Mouse (Mus musculus) intestine, embryonic 14.5 days (tissue): Measurements from ENCODE around the gene Mex3a. TPM values are rescaled to one million over a fixed set of nuclear protein-coding genes. Genes with fewer than 3 reads are reported as not detected.

Experiments used
- ATAC-seq: fragments of 200-750 bp; cut with Nextera tagmentation; replicated peaks from 2 replicates; pipeline ENCODE4 v1.8.0; 2017; ENCODE audit warnings: low read depth, moderate number of reproducible peaks, moderate TSS enrichment, moderate library complexity; ENCODE audit not compliant: low FRiP score, low TSS enrichment
- DNase-seq: peaks from one replicate; pipeline ENCODE4 v3.0.0-alpha.2; 2018; ENCODE audit warnings: low spot score
- H3K27ac ChIP-seq: fragments of 300-500 bp; sonication (generic); 2 replicates; pipeline ENCODE4 v1.5.1; 2014; ENCODE audit warnings: low read depth, mild to moderate bottlenecking, control low read depth
- H3K27me3 ChIP-seq: fragments of 300-500 bp; sonication (generic); replicated peaks from 2 replicates; pipeline ENCODE4 v1.6.1; 2014; ENCODE audit warnings: low read length, control low read depth; ENCODE audit not compliant: control insufficient read depth, insufficient read depth
- H3K36me3 ChIP-seq: fragments of 300-500 bp; sonication (generic); 2 replicates; pipeline ENCODE4 v1.6.1; 2014; ENCODE audit warnings: low read length, control low read depth; ENCODE audit not compliant: control insufficient read depth, insufficient read depth
- H3K4me1 ChIP-seq: fragments of 300-500 bp; sonication (generic); replicated peaks from 2 replicates; pipeline ENCODE4 v1.6.1; 2014; ENCODE audit warnings: low read length, control low read depth, mixed read lengths; ENCODE audit not compliant: control insufficient read depth, insufficient read depth
- H3K4me2 ChIP-seq: fragments of 300-500 bp; sonication (generic); 2 replicates; pipeline ENCODE4 v1.6.1; 2014; ENCODE audit warnings: low read length
- H3K4me3 ChIP-seq: fragments of 300-500 bp; sonication (generic); 2 replicates; pipeline ENCODE4 v1.5.1; 2014; ENCODE audit warnings: low read depth, low read length, control low read depth, mixed read lengths
- H3K9ac ChIP-seq: fragments of 300-500 bp; sonication (generic); 2 replicates; pipeline ENCODE4 v1.6.1; 2014; ENCODE audit warnings: mild to moderate bottlenecking, low read length
- H3K9me3 ChIP-seq: fragments of 300-500 bp; sonication (generic); 2 replicates; pipeline ENCODE4 v1.6.1; 2016; ENCODE audit warnings: low read length, control low read depth; ENCODE audit not compliant: control insufficient read depth
- WGBS: fragments of 180-500 bp; shearing (Covaris S2); extraction: QIAGEN DNeasy Blood & Tissue Kit; methylation state at CpG from one replicate; pipeline ENCODE4 v1.1.7; 2014; 5-methylcytosine and 5-hydroxymethylcytosine counted together
- polyA plus RNA-seq: library from polyadenylated mRNA; unstranded; fragments of >200 nt; fragmentation: Nextera tagmentation; extraction: Ambion mirVana; gene quantifications from 2 replicates; pipeline ENCODE4 v1.2.1, GENCODE M21; 2014

The Mex3a gene
- polyA plus RNA-seq, 1 experiment from 2014 or later: 19.8 TPM

- Histone ChIP-seq H3K36me3 (peaks cover 52% of the 10 kb centered on the region), H3K9ac (peak overlapping the region; percentile 96), H3K4me1 (peaks cover 49% of the 10 kb centered on the region)
Observed at GRCm38 (mm10) chr3:88535527-88535926, 3.3 kb downstream of the Mex3a start.

GRCm38 (mm10) chr3:88536103-88536930, 4.1 kb downstream of the Mex3a start:
- 8% methylated on average over 63 of the region's 64 CpGs for WGBS
- DNase-seq (peak; percentile 81), ATAC-seq (peak; percentile 10; the same call in 1 of the 2 replicates)
- Histone ChIP-seq H3K27me3 (no peaks in the 10 kb centered on the region), H3K9ac (peak overlapping the region; percentile 29), H3K36me3 (peaks cover 60% of the 10 kb centered on the region), H3K27ac (peak overlapping the region; percentile 51; the same call in 1 of the 2 replicates), H3K4me3 (peak overlapping the region; percentile 97), H3K4me1 (peaks cover 49% of the 10 kb centered on the region), H3K4me2 (peak overlapping the region; percentile 96), H3K9me3 (no peaks in the 10 kb centered on the region)

More at GRCm38 (mm10) chr3:88535527-88535926, 3.3 kb downstream of the Mex3a start:
- Histone ChIP-seq H3K27me3 (no peaks in the 10 kb centered on the region), H3K27ac (no peak overlapping the region), H3K4me2 (peak overlapping the region; percentile 96), H3K4me3 (peak overlapping the region; percentile 97; the same call in 1 of the 2 replicates), H3K9me3 (no peaks in the 10 kb centered on the region)
- ATAC-seq (no peak), DNase-seq (no peak)
- WGBS: 48% methylated on average over 4 of the region's 4 CpGs

GRCm38 (mm10) chr3:88537146-88537545, 5.0 kb downstream of the Mex3a start:
- Histone ChIP-seq H3K4me1 (peaks cover 49% of the 10 kb centered on the region), H3K9me3 (no peaks in the 10 kb centered on the region), H3K4me2 (peak overlapping the region; percentile 96), H3K27ac (no peak overlapping the region), H3K27me3 (no peaks in the 10 kb centered on the region), H3K9ac (peak overlapping the region; percentile 10; the same call in 1 of the 2 replicates), H3K36me3 (peaks cover 63% of the 10 kb centered on the region), H3K4me3 (no peak overlapping the region)
- no peak for ATAC-seq
- 74% methylated on average over 6 of the region's 6 CpGs for WGBS
- DNase-seq: no peak

- DNase-seq: no peak
- no peak overlapping the region for H3K27ac ChIP-seq
- H3K36me3 ChIP-seq: peaks cover 66% of the 10 kb centered on the region
Observed at GRCm38 (mm10) chr3:88538271-88539145, 6.3 kb downstream of the Mex3a start.

GRCm38 (mm10) chr3:88539397-88539796, 7.2 kb downstream of the Mex3a start:
- Histone ChIP-seq H3K9me3 (no peaks in the 10 kb centered on the region), H3K27ac (no peak overlapping the region), H3K4me3 (no peak overlapping the region), H3K36me3 (peaks cover 65% of the 10 kb centered on the region), H3K27me3 (no peaks in the 10 kb centered on the region), H3K4me2 (no peak overlapping the region), H3K9ac (no peak overlapping the region), H3K4me1 (peaks cover 41% of the 10 kb centered on the region)
- DNase-seq: no peak
- WGBS: 35% methylated on average over 3 of the region's 3 CpGs
- no peak for ATAC-seq

More at GRCm38 (mm10) chr3:88538271-88539145, 6.3 kb downstream of the Mex3a start:
- no peak overlapping the region for H3K9ac ChIP-seq
- WGBS: 60% methylated on average over 9 of the region's 9 CpGs
- ATAC-seq: no peak
- H3K9me3 ChIP-seq: no peaks in the 10 kb centered on the region
- H3K4me1 ChIP-seq: peaks cover 49% of the 10 kb centered on the region
- no peaks in the 10 kb centered on the region for H3K27me3 ChIP-seq
- no peak overlapping the region for H3K4me2 ChIP-seq
- no peak overlapping the region for H3K4me3 ChIP-seq

GRCm38 (mm10) chr3:88540085-88540484, 7.9 kb downstream of the Mex3a start:
- Histone ChIP-seq H3K27me3 (no peaks in the 10 kb centered on the region), H3K36me3 (peaks cover 61% of the 10 kb centered on the region), H3K9ac (no peak overlapping the region), H3K4me3 (no peak overlapping the region), H3K4me1 (peaks cover 34% of the 10 kb centered on the region), H3K4me2 (no peak overlapping the region), H3K9me3 (no peaks in the 10 kb centered on the region), H3K27ac (no peak overlapping the region)
- DNase-seq (no peak), ATAC-seq (no peak)
- 58% methylated on average over 5 of the region's 5 CpGs for WGBS

GRCm38 (mm10) chr3:88541622-88542401, 9.6 kb downstream of the Mex3a start:
- Histone ChIP-seq H3K36me3 (peaks cover 48% of the 10 kb centered on the region), H3K4me1 (peaks cover 17% of the 10 kb centered on the region), H3K9me3 (no peaks in the 10 kb centered on the region), H3K4me2 (no peak overlapping the region), H3K4me3 (no peak overlapping the region), H3K27me3 (no peaks in the 10 kb centered on the region), H3K9ac (no peak overlapping the region), H3K27ac (no peak overlapping the region)
- no peak for ATAC-seq
- WGBS: 73% methylated on average over 6 of the region's 7 CpGs
- no peak for DNase-seq

- no peak overlapping the region for H3K4me2 ChIP-seq
- H3K4me1 ChIP-seq: peaks cover 10% of the 10 kb centered on the region
- H3K4me3 ChIP-seq: no peak overlapping the region
- H3K27me3 ChIP-seq: no peaks in the 10 kb centered on the region
- DNase-seq (no peak), ATAC-seq (no peak)
- peaks cover 41% of the 10 kb centered on the region for H3K36me3 ChIP-seq
- 68% methylated on average over 4 of the region's 4 CpGs for WGBS
- no peak overlapping the region for H3K9ac ChIP-seq
- no peaks in the 10 kb centered on the region for H3K9me3 ChIP-seq
- no peak overlapping the region for H3K27ac ChIP-seq
Observed at GRCm38 (mm10) chr3:88542486-88542885, 10.3 kb downstream of the Mex3a start.
